Comparison of ENCODE assay signal across 17 mouse cellular contexts in genomic region chrX:71475084-71475483, GRCm38 (mm10).
"Had no signal": no experiment of that assay in that cellular context is flagged by ENCODE, and none has a peak within 500 bp of the region (broad histone marks: within the 10 kb centered on the region; RNA-seq: fewer than 3 reads in every experiment).

No protein-coding gene starts in this region.

- H3K27me3 ChIP-seq: limb, embryonic 15.5 days; midbrain, embryonic 15.5 days; neural tube, embryonic 13.5 days had no signal

- H3K4me2 ChIP-seq: limb, embryonic 15.5 days; lung, embryonic 14.5 days; midbrain, embryonic 11.5 days; midbrain, embryonic 15.5 days; neural tube, embryonic 13.5 days had no signal

- H3K27ac ChIP-seq: kidney, postnatal 0 days; limb, embryonic 15.5 days; macrophage had no signal

- H3K4me1 ChIP-seq: midbrain, embryonic 15.5 days; neural tube, embryonic 13.5 days had no signal

- DNase-seq: kidney, adult 8-10 months; kidney, postnatal 36 days; lung, embryonic 14.5 days; lung, postnatal 14 days; retina, postnatal 1 day; right cerebral cortex, postnatal 4 days; spleen, adult 18-20 months; thymus, adult 18-20 months; thymus, postnatal 14 days had no signal

- H3K9ac ChIP-seq: limb, embryonic 15.5 days; lung, embryonic 14.5 days; midbrain, embryonic 15.5 days; neural tube, embryonic 13.5 days had no signal

- ATAC-seq: intestine, postnatal 0 days; midbrain, embryonic 15.5 days had no signal

- H3K4me3 ChIP-seq: limb, embryonic 15.5 days; megakaryocyte, embryonic 14.5 days; midbrain, embryonic 15.5 days; neural tube, embryonic 13.5 days had no signal

- H3K36me3 ChIP-seq: limb, embryonic 15.5 days; midbrain, embryonic 15.5 days; neural tube, embryonic 13.5 days had no signal

- H3K9me3 ChIP-seq: limb, embryonic 15.5 days; megakaryocyte, embryonic 14.5 days; midbrain, embryonic 15.5 days; neural tube, embryonic 13.5 days had no signal
